Mouse (Mus musculus) spleen, adult 2 months (tissue): ENCODE results near the gene Rreb1.
A peak's percentile ranks its signal among the peaks of the same experiment; 100 is the strongest.

Experiments used
- CTCF ChIP-seq: fragments of 200-500 bp; IDR thresholded peaks from 2 replicates; pipeline ENCODE4 v1.5.1; 2011; ENCODE audit warnings: mild to moderate bottlenecking, inconsistent platforms; ENCODE audit not compliant: insufficient read depth, insufficient read length, insufficient replicate concordance; ENCODE audit errors: extremely low read depth
- POLR2A ChIP-seq: fragments of 200-500 bp; IDR thresholded peaks from 2 replicates; pipeline ENCODE4 v1.6.1; 2011; ENCODE audit warnings: low read depth, low read length, inconsistent platforms

- peak; percentile 63 for TF ChIP-seq POLR2A
- TF ChIP-seq CTCF: no peak
Measured at GRCm38 (mm10) chr13:37993704-37994404, 215.7 kb downstream of the Rreb1 start, which contains the start of gene Ssr1.
